Mouse (Mus musculus): ENCODE measurements around the gene Mtfmt.

GRCm38 (mm10) chr9:65398279-65398678, 37.3 kb upstream of the Mtfmt start, which contains the start of gene Rasl12:
- TF ChIP-seq CTCF (IDR thresholded peaks at IDR 0.05; ENCODE audit: low read depth, low read length) (no peak), POLR2A (IDR thresholded peaks at IDR 0.05; ENCODE audit: insufficient read depth, low read length) (no peak), EP300 (IDR thresholded peaks at IDR 0.05; ENCODE audit: insufficient read depth, low read depth, low read length) (no peak)
